In the genomic region with DNA sequence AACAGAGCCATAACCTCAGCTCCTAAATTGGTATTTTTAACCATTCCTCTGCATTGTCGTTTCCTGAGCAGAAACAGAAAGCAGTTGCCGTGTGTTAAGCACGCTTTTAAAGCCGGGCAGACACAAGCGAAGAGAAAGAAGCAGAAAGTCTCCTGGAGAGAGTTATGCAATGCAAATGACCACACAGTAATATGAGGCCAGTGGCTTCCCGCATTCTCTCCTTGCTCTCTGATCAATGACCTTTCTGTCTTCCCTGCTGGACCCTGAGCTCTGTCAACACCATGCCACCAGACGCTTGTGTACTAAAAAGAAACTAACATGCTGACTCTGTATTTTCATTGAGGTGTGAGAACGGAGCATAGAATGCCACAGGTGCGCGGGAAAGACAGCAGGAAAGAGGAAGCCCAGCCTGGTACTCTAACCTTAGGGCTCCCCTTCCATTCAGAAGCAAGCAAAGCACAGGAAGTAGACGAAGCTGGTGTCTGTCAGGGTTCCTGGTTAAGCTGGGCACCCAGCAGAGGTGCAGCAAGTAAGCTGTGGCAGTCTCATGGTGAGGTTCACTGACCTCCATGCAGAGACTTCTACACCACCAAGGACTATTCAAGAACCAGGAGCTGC, we compare ENCODE assay signal across 16 mouse cellular contexts.
DNase-seq lines count a peak whose midpoint lies in the region; ATAC-seq and TF ChIP-seq lines count a peak whose summit lies in the region.
"Had no signal": no experiment of that assay in that cellular context is flagged by ENCODE, and none has a peak within 500 bp of the region (broad histone marks: within the 10 kb centered on the region; RNA-seq: fewer than 3 reads in every experiment).

No protein-coding gene starts in this region.

- H3K79me2 ChIP-seq in liver, adult 2 months (ENCODE audit: control insufficient read depth, insufficient read depth, low read length) = no peaks in the 10 kb centered on the region

- WGBS in heart, embryonic 13.5 days = 44% methylated on average over 11 of the region's 11 CpGs
- 17% methylated on average over 11 of the region's 11 CpGs for WGBS in liver, adult 2 months
- WGBS in liver, embryonic 11.5 days = 59% methylated on average over 11 of the region's 11 CpGs
- WGBS in limb, embryonic 12.5 days = 43% methylated on average over 11 of the region's 11 CpGs

- no peak overlapping the region for H3K27ac ChIP-seq in heart, embryonic 13.5 days (replicated peaks)
- H3K27ac ChIP-seq in liver, adult 2 months (replicated peaks; ENCODE audit: insufficient read depth, low read depth, low read length) = no peak overlapping the region
- H3K27ac ChIP-seq in liver, embryonic 11.5 days (ENCODE audit: low read depth, low read length) = no peak overlapping the region
- no peak overlapping the region for H3K27ac ChIP-seq in limb, embryonic 12.5 days
- H3K27ac ChIP-seq: embryonic facial prominence, embryonic 13.5 days; gastrocnemius, adult 2 months; macrophage had no signal

- TF ChIP-seq CTCF in liver, adult 2 months (IDR thresholded peaks at IDR 0.05; ENCODE audit: low read depth, low read length) = no peak

- no peak for ATAC-seq in heart, embryonic 13.5 days (ENCODE audit: extremely low read depth, insufficient number of reproducible peaks, low FRiP score, low TSS enrichment)
- no peak for ATAC-seq in liver, embryonic 11.5 days (replicated peaks; ENCODE audit: low FRiP score)
- no peak for ATAC-seq in limb, embryonic 12.5 days (ENCODE audit: insufficient number of reproducible peaks, insufficient read depth, low FRiP score, low TSS enrichment, low read depth)
- ATAC-seq in monocyte, adult 5-6 weeks (replicated peaks; ENCODE audit: insufficient number of reproducible peaks, low FRiP score, low TSS enrichment, poor library complexity, severe bottlenecking) = no peak
- ATAC-seq: intestine, embryonic 16.5 days had no signal

- no peaks in the 10 kb centered on the region for H3K4me1 ChIP-seq in heart, embryonic 13.5 days
- peaks cover 4% of the 10 kb centered on the region; the same call in 1 of the 2 replicates for H3K4me1 ChIP-seq in liver, adult 2 months (ENCODE audit: control insufficient read depth, insufficient read depth, low read length)
- no peaks in the 10 kb centered on the region for H3K4me1 ChIP-seq in liver, embryonic 11.5 days (replicated peaks; ENCODE audit: control insufficient read depth, insufficient read depth, low read length)
- H3K4me1 ChIP-seq in limb, embryonic 12.5 days (replicated peaks) = no peaks in the 10 kb centered on the region
- H3K4me1 ChIP-seq: embryonic facial prominence, embryonic 13.5 days had no signal

- no peak overlapping the region for H3K9ac ChIP-seq in heart, embryonic 13.5 days
- H3K9ac ChIP-seq in liver, adult 2 months (ENCODE audit: low read depth, low read length) = no peak overlapping the region
- H3K9ac ChIP-seq in liver, embryonic 11.5 days (ENCODE audit: low read depth, low read length) = no peak overlapping the region
- H3K9ac ChIP-seq in limb, embryonic 12.5 days (replicated peaks) = no peak overlapping the region
- H3K9ac ChIP-seq: embryonic facial prominence, embryonic 13.5 days had no signal

- no peaks in the 10 kb centered on the region for H3K27me3 ChIP-seq in heart, embryonic 13.5 days (replicated peaks)
- H3K27me3 ChIP-seq in liver, adult 2 months (ENCODE audit: control insufficient read depth, insufficient read depth, low read length) = no peaks in the 10 kb centered on the region
- no peaks in the 10 kb centered on the region for H3K27me3 ChIP-seq in liver, embryonic 11.5 days (replicated peaks; ENCODE audit: control insufficient read depth, insufficient read depth, low read length)
- H3K27me3 ChIP-seq in limb, embryonic 12.5 days = no peaks in the 10 kb centered on the region
- H3K27me3 ChIP-seq: embryonic facial prominence, embryonic 13.5 days had no signal

- peak overlapping the region; percentile 12 for H3K4me2 ChIP-seq in heart, embryonic 13.5 days
- no peak overlapping the region for H3K4me2 ChIP-seq in liver, embryonic 11.5 days
- peak overlapping the region; percentile 7; the same call in 1 of the 2 replicates for H3K4me2 ChIP-seq in limb, embryonic 12.5 days
- H3K4me2 ChIP-seq: embryonic facial prominence, embryonic 13.5 days had no signal

- no peak for DNase-seq in heart, postnatal 36 days
- DNase-seq in liver, adult 2 months (ENCODE audit: extremely low read depth, low read depth, low spot score) = peak; percentile 58
- DNase-seq in liver, embryonic 11.5 days (ENCODE audit: low spot score) = no peak
- peak; percentile 12 for DNase-seq in R1 (ENCODE audit: low read depth, low spot score)
- no peak for DNase-seq in layer of hippocampus, adult 11-12 months (ENCODE audit: low spot score)
- DNase-seq: cerebellum, adult 9-10 months; gastrocnemius, adult 2 months; right cerebral cortex, postnatal 4 days; thymus, postnatal 4 days had no signal

- H3K36me3 ChIP-seq in heart, embryonic 13.5 days = no peaks in the 10 kb centered on the region
- no peaks in the 10 kb centered on the region for H3K36me3 ChIP-seq in liver, adult 2 months (ENCODE audit: control insufficient read depth, insufficient read depth, low read length)
- no peaks in the 10 kb centered on the region for H3K36me3 ChIP-seq in liver, embryonic 11.5 days (ENCODE audit: control insufficient read depth, insufficient read depth, low read length)
- H3K36me3 ChIP-seq in limb, embryonic 12.5 days = no peaks in the 10 kb centered on the region
- H3K36me3 ChIP-seq: embryonic facial prominence, embryonic 13.5 days; G1E had no signal

- intact Hi-C loops in heart, postnatal 36 days (cut with DNase I) = no loop called here

- no peaks in the 10 kb centered on the region for H3K9me3 ChIP-seq in heart, embryonic 13.5 days
- no peaks in the 10 kb centered on the region for H3K9me3 ChIP-seq in liver, embryonic 11.5 days (ENCODE audit: control insufficient read depth, low read length)
- H3K9me3 ChIP-seq in limb, embryonic 12.5 days = no peaks in the 10 kb centered on the region
- H3K9me3 ChIP-seq: embryonic facial prominence, embryonic 13.5 days had no signal

- H3K4me3 ChIP-seq in heart, embryonic 13.5 days = no peak overlapping the region
- H3K4me3 ChIP-seq in liver, adult 2 months (ENCODE audit: insufficient read depth, low read depth, low read length) = no peak overlapping the region
- no peak overlapping the region for H3K4me3 ChIP-seq in liver, embryonic 11.5 days (ENCODE audit: low read depth, low read length)
- H3K4me3 ChIP-seq in limb, embryonic 12.5 days (replicated peaks) = no peak overlapping the region
- H3K4me3 ChIP-seq: embryonic facial prominence, embryonic 13.5 days; gastrocnemius, adult 2 months had no signal

- no peak for TF ChIP-seq POLR2A in liver, adult 2 months (IDR thresholded peaks at IDR 0.05; ENCODE audit: extremely low read depth, insufficient read depth, low read length)

Comparison
In these comparisons a context has a peak if more than half of its experiments do, and no peak if none do; other contexts are left out.
1. DNase-seq: peak in liver, adult 2 months (single experiment) and R1 (single experiment); none in heart, postnatal 36 days (0 of 2), liver, embryonic 11.5 days (single experiment) and layer of hippocampus, adult 11-12 months (single experiment).